Mouse (Mus musculus) gastrocnemius, adult 8-10 months (tissue): Measurements from ENCODE around the gene Cnpy4. TPM values are rescaled to one million over a fixed set of nuclear protein-coding genes. Genes with fewer than 3 reads are reported as not detected.

Source experiments
- DNase-seq, 2 experiments: peaks; one replicate each; pipeline ENCODE4 v3.0.0; 2022; ENCODE audit warnings: low spot score in 2 of 2
- total RNA-seq, 4 experiments: library from RNA; stranded (reverse); gene quantifications; 2 replicates each; pipeline ENCODE4 v1.2.4; 2022

Gene Cnpy4
- 1 to 10 TPM; 1.9 to 3.6 (median 2.2) TPM for total RNA-seq

DNA sequence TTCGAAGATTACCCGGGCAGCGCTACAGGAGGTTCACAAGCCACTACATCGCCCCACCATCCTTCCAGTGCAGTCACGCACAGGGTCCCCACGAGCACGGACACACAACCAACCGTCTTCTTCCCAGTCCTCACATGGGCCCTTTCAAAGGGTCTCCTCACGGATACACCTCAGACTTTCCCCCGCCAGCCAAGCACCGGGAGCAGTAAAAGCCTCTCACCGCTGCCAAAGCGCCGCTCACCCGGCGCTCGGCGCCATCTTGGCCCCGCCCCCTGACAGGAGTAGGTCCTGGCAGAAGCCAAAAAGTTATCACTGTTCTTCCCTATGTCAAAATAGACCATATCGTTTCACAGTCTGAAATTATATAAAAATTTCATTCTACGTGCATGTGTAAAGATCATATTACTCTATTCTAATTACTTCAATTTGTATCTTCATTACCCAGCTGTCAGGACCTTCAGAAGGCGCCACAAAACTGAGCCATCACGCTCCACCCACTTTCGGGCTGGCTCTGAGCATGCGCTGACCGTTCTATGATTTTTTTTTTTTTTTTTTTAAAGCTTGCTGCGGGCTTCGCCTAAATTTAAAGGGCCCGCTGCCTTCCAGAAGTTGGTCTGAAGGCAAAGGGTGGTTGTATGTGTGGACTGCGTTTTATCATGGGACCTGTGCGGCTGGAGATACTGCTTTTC lies at the start of gene Cnpy4, which contains the start of gene Taf6:
Cnpy4 (plus strand) TSS at position 536 of the 689 bp plus-strand sequence.
Taf6 (minus strand) TSS at position 502 of the 689 bp plus-strand sequence.
- DNase-seq, result peak; percentile 57 to 75

- no peak for DNase-seq
Observed at GRCm38 (mm10) chr5:138137935-138138549, 49.2 kb upstream of the Cnpy4 start.

DNA sequence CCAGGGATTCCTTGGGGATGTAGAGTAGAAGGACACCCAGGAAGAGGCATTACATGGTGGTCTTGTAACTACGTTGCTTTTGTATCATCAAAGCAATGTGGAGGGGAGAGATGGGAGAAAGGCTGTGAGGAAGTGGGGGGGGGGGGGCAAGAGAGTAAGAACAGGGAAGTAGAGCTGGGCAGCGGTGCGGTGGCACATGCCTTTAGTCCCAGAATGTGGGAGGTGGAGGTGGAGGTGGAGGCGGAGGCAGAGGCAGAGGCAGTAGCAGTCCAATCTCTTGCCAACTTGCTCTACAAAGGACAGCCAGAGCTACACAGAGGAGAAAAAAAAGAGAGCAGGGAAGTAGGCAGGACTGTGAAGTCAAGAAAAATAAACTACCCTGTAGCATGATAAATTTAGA lies 48.7 kb upstream of the Cnpy4 start:
- DNase-seq, result no peak

DNA sequence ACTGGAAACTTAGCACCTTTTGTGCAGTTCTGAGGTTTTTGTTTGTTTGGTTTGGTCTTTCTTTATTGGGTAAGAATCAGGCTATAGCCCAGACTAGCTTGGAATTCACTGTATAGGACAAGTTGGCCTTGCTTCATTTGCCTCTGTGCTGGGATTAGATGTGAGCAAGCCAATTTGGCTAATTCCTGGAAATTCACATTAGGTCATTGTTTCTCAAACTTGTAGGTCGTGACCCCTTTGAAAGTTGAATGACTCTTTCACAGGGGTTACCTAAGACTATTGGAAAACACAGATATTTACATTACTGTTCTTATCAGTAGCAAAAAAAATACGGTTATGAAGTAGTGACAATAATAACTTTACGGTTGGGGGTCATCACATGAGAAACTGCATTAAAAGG lies 32.9 kb upstream of the Cnpy4 start:
- DNase-seq, result no peak

DNA sequence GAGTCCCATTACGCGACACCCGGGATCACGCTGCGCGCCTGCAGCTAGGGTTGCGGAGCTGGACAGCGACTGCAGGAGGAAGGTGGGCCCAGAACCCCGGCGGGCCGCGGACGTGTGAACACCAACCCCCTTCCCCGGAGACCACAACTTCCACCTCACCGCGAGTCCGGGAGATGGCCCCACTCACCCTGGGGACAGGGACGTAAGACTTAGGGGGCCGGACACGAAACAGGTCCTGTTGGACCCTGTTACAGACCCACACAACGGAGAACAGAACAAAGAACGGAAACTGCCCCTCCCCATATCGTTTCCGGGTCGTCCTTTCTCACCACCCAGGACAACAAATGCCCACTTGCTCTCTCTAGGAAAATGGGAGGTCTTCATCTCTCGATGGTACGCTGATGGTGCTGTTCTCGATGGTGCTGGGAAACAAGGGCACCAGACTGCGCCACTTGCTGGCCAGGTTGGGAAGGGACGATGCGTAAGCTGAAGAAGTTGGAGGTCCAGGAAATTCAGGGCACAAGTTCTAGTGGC lies 31.8 kb upstream of the Cnpy4 start, which contains the start of gene Zfp113:
Zfp113 (minus strand) TSS at position 302 of the 534 bp plus-strand sequence.
- DNase-seq, result peak; percentile 75 to 82

GRCm38 (mm10) chr5:138160224-138160762 lies 27.0 kb upstream of the Cnpy4 start:
- DNase-seq, result no peak

- DNase-seq, result peak; percentile 84 to 87
Observed at GRCm38 (mm10) chr5:138160842-138161665, 26.2 kb upstream of the Cnpy4 start, which contains the start of gene Cops6. Gene Cops6, plus strand, starts transcription at chr5:138161071.

GRCm38 (mm10) chr5:138163046-138163445 lies 24.2 kb upstream of the Cnpy4 start:
- DNase-seq, result no peak

DNA sequence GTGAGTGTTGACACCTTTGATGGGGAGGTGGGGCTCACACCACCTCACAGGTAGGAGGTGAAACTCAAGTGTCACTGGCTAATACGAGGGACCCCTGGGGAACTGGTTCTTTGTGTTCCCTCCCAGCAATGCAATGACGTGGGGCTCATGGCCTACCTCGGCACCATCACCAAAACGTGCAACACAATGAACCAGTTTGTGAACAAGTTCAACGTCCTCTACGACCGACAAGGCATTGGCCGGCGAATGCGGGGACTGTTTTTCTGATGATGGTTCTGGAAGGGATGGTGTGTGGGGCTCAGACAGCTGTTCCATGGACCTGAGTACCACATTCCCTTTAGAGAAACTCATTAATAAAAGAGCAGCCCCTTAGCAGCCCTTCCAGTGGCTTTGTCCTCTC lies 23.7 kb upstream of the Cnpy4 start:
- DNase-seq, result no peak

DNA sequence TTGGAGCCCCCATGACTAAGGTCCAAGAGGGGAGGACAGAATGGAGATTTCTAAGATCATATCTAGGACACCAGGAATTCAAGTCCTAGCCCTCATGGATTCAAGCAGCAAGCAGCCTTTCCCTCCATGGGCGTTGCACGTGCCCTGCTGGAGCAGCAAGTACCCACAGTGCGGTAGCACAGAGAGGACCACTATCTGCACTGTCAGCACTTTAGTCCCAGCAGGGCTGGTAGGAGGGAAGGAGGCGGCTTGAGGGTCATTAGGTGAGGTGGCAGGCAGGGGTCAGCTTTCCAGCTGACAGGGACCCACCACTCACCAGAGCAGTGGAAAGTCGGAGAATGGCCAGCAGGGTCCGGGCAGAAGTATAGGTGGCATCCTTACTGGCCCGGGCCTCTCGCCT lies 21.7 kb upstream of the Cnpy4 start:
- no peak for DNase-seq

GRCm38 (mm10) chr5:138170936-138171561 lies 16.2 kb upstream of the Cnpy4 start:
- peak; percentile 89 to 94 for DNase-seq

DNA sequence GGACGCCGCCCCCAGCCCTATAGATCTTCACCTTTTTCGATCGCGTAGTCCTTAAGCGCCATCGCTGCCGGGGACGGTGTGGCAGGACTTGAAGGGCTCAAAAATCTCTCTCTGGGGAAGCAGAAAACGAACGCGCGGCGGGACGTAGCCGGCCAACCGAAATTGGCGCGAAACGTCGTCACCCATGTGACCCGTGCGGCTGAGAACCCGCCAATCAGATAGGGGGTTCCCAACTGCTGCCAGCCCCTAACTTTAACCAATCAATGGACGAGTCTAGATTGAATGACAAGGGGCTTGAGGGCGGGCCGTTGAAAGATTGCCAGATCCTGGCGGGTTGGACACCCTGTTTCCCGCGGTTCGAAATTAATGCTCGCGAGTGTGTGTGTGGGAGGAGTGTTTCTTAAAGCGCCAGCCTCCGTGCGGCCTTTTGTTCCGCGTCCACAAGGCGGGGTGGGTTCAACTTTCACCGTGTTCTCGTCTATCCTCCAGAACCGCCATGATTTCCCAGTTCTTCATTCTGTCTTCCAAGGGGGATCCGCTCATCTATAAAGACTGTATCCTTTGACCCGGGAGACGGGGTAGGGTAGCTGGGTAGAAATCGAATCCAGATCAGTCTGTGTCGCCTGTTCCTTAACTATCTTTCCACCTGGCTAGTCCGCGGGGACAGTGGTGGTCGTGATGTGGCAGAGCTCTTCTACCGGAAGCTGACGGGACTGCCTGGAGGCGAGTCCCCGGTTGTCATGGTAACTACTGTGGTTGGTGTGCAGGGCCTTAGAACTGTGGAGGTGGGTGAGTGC lies 15.4 kb upstream of the Cnpy4 start, which contains the start of the genes Ap4m1 and Mcm7:
Ap4m1 (plus strand) TSS at position 308 of the 797 bp plus-strand sequence.
Mcm7 (minus strand) TSS at position 728 of the 797 bp plus-strand sequence.
- peak; percentile 97 to 98 for DNase-seq

- no peak for DNase-seq
Observed at GRCm38 (mm10) chr5:138173217-138173616, 14.1 kb upstream of the Cnpy4 start.

GRCm38 (mm10) chr5:138187661-138188306 lies 499 bp downstream of the Cnpy4 start:
- DNase-seq, result peak; percentile 40 to 42

DNA sequence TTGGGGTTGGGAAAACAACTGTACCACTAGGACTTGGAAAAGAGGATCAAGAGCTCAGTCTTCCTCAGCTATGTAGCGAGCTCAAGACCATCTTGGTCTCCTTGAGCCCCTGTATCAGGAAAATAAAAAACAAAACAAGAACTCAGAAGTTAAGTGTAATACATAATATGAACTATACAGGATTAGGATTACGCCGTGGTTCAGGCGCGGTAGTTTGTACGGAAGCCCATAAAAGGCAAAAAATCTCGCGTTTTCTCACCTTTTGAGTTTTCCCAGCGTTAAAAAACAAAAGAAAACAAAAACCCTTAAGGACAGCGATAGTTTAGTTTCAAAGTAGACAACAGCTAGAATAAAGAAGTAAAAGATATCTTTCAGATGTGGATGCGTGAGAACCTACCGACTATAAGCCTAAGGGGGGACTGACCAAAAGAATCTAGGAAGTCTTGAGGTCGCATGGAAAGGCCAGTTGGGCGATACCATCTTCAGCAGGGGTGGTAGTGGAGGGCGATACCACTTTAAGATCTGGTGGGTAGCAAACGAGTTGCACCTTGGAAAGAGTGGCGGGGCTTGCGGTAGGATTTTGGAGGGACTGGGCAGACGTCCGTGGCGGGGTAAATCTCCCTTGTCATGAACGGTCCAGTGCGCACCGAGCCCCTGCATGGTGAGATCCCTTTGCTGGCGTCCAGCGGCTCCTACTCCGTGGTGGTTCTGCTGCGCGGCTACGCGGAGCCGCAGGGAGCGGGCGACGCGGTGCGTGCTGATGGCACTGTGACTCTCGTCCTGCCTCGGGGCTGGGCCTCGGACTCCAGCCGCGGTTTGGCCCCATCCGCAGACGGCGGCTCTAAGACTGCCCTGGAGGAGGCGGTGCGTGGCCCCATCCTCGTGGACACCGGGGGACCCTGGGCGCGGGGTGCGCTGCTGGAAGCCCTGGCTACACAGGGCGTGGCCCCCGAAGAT lies 6.8 kb downstream of the Cnpy4 start, which contains the start of gene Mblac1:
Mblac1 (plus strand) TSS at position 544 of the 957 bp plus-strand sequence.
- DNase-seq, result peak; percentile 68 to 74

DNA sequence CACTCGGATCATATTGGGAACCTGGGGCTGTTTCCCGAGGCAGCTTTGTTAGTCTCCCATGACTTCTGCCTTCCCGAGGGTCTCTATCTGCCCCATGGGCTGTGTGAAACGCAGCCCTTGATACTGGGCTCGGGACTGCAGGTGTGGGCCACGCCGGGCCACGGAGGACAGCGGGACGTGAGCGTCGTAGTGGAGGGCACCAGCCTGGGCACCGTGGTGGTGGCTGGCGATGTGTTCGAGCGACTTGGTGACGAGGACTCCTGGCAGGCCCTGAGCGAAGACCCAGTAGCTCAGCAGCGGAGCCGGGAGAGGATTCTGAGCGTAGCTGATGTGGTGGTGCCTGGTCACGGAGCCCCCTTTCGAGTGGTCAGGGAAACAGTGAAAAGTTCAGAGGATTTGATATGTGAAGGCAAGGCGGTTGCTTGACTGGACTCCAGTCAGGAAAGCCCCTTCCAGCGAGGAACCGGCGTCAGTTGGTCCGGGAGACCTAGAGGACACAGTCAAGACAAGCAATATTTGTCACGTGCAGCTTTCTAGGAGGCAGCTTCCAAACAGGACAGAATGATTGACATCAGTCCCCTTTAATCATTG lies 7.6 kb downstream of the Cnpy4 start:
- peak in 1 of 2 experiments; percentile 11 for DNase-seq

GRCm38 (mm10) chr5:138195463-138195862 lies 8.2 kb downstream of the Cnpy4 start:
- no peak for DNase-seq

- no peak for DNase-seq
Observed at GRCm38 (mm10) chr5:138199576-138199975, 12.3 kb downstream of the Cnpy4 start.
